Mouse (Mus musculus): ENCODE results near the gene Dmd.
"Not testable (repeated sequence)": the region's sequence is repeated elsewhere in the genome, so short reads cannot be mapped to it uniquely, and the experiment has no call there.

DNA sequence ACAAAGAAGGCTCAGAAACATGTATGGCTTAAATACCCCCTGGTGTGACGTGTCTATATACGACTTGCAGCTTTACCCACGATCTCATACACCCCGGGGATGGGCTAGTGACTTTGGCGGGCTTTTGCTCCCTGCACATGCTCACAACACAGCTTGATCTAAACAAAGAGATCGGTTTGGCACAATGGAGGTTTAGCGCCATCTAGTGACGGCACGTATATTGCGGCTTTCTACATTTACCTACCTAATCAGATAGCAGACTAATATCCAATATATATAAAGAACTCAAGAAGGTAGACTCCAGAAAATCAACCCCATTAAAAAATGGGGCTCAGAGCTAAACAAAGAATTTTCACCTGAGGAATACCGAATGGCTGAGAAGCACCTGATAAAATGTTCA, 926.7 kb downstream of the Dmd start:
- TF ChIP-seq GATA1 (IDR thresholded peaks at IDR 0.05; ENCODE audit: borderline replicate concordance, low read length); FLI1 (IDR thresholded peaks at IDR 0.05; ENCODE audit: low read length): not testable (repeated sequence)
